Mouse (Mus musculus) left cerebral cortex, adult 9 months (tissue): ENCODE results near the gene Med1.

ENCODE experiments used
- DNase-seq, 2 experiments: peaks; one replicate each; pipeline ENCODE4 v3.0.0; 2022; ENCODE audit warnings: low spot score in 2 of 2

Gene Med1

DNA sequence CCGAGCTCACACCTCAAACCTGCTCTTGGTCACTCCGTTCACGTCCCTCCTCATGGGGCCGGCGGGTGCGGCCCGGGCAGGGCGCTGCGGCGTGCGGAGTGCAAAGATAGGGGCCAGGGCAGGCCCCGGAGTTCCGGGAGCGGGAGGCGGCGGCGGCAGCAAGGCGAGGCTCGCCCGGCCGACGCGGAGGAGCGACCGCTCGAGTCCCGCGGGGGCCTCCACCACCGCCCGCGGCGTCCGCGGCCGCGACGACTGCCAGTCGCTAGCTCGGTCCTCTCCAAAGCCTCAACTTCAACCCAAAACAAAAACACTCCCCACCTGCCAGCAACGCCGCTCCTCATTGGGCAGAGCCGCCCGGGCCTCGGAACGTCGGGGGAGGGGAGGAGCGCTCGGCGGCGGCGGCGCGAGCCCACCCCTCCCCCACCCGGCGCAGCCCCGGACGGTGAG, 43.8 kb downstream of the Med1 start:
- DNase-seq: peak; percentile 50 to 91

DNA sequence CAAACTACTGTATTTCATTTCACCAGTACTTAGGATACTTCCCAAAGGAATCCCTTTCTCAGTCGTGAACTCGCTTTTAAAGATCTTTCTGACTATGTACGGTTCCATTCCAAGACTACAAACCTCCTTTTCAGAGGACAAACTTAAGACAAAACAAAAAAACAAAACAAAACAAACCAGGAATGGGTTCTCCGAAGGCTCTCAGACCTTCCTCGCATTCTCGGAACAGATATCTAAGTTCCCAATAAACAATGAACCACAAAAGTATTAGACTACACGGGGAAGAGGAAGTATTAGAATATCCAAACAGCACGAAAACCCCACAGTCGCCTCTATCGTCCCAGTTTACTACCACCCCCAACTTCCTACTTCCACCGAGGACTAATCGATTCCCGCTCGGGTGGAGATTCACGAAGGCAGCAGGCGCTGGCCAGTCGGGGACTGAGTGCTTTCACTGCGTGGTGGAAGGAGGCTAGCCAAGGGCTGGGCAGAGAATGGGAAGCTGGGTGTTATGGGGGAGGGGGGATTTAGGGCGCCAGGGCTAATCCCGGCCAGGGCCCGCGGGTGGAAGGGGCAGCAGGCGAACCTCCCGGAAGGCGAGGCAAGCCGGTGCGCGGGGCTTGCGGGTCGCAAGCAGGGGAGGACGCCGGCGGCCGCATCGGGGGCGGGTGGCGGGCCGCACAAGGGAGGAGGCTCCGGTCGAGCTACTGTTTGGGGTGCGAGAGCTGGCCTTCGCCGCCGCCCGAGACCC, 44.4 kb downstream of the Med1 start:
- DNase-seq: peak in 1 of 2 experiments; percentile 35

DNA sequence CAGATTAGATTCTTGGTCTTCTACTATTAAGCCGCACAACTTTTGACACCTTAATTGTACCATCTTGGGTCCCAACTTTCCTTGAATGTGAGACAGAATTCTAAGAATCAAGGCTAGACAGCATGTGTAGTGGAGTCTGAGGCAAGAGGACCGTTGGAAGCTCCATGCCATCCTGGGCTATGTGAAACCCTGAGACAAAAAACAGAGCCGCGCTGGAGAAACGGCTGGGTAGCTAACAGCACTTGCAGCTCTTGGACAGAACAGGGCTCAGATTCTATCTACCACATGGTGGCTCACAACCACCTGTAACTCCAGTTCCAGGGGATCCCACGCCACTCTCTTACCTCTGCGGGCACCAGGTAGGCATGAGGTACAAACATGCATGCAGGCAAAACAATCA, 47.2 kb downstream of the Med1 start:
- no peak for DNase-seq

DNA sequence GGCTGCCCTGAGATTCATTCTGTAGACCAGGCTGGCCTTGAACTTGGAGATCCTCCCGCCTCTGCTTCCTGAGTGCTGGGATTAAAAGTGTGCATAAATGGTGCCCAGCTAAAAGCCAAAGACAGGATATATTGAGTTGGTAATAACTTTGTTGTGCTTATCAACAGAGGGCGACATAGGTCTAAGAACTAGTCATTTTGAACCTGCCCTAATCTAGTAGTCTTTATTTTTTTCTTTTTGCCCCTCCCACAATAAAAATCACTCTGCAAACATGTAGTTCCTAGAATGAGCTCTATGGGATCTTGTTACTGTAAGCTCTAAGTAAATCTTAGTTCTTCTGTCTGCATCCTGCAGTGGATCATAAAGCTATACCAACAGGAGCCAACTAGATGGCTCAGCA, 50.5 kb downstream of the Med1 start:
- DNase-seq: no peak

DNA sequence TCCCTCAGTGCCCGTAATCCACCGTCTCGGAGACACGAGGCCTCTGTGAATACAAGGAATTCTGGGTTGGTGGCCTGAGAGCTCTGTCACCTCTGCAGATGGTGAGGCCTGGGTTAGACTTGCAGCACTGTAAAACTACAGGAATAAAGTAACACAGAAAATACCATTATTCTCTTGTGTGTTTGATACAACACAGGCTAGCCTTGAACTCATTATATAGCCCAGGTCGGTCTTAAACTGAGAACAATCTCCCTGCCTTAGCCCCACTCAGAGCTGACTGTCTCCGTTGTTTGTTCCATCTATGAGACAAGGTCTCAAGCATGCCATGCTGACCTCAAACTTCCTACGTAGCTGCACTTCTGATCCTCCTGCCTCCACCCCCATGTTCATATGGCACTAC, 54.2 kb downstream of the Med1 start:
- no peak for DNase-seq

DNA sequence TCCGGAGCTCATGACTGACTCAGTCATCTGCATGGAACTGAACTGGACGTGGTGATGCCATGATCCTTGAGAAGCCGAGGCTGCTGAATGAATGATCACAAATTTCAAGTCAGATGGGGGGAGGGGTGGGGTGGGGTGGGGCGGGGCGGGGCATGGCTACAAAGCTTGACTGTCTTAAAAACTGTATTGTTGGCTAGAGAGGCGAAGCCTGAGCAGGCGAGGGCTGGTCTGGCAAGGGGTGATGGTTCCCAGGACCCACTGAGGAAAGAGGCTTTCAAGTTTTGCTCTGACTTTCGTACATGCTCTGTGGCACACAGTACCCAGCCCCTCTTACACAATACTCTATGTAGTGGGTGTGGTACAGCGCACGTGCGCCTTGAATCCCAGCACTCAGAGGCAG, 55.3 kb downstream of the Med1 start:
- DNase-seq: no peak

DNA sequence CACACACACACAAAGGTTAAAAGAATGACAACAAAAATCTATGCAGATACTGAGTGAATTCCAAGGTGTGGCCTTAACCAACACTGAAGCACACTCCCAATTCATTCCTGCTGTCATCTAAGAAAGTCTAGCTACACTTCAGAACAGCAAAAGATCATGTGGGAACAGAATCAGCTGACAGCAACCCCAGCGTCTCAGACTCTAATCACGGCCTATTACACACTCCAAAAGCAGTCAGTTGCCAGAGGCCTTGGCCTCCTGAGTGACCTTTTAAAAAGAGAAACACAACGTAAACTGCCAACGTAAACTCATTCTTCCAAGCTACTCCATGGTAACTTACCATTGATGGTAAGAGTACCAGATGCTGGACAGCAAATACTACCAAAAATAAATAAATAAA, 58.1 kb downstream of the Med1 start:
- DNase-seq: no peak

DNA sequence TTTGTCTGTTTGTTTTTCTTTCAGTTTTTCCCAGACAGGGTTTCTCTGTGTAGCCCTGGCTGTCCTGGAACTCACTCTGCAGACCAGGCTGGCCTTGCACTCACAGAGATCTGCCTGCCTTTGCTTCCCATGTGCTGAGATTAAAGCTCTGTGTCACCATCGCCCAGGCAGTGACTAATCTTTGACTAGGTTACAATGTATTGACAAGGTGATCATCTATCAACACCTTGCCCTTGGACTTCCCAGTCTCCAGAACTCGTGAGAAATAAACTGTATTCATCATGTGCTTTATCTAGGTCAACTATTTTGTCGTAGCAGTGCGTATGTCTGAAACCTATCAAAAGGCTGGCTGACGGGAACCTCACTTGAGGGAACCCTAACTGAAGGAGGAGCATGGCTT, 69.7 kb downstream of the Med1 start:
- no peak for DNase-seq

DNA sequence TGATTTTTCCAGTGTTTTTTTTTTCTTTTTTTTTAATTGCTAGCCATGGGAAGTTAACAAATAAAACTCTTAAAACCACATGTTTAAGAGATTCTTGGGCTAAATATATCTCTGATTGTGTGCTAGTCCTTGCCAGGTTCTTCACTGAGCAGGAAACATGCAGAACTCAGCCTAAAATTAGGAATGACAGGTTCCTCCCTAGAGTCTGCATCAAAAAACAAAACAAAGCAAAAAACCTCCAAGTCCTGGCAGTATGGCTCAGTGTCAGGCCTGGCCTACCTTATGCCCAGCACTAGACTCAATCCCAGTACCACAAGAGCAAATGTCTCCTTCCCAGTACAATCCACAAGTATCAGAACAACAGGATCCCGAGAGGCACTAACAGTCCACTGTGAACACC, 78.7 kb downstream of the Med1 start:
- no peak for DNase-seq

DNA sequence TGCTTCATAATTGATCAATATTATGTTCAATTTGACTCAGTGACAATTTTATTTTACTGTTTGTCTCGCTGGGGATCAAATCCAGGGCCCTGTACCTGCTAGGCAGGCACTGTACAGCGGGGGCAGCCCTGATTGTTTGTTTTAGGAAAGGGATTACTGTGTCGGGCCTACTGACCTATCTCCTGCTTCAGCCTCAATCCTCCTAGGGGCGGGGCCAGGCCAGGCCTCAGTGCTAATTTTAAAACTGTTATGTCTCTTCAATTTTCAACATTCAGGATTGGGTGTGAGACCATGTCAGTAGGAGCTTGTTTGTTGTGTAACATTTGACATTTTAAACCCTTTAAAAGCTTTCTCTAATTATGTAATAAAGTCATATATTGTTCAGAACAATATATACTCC, 79.6 kb downstream of the Med1 start:
- DNase-seq: no peak

DNA sequence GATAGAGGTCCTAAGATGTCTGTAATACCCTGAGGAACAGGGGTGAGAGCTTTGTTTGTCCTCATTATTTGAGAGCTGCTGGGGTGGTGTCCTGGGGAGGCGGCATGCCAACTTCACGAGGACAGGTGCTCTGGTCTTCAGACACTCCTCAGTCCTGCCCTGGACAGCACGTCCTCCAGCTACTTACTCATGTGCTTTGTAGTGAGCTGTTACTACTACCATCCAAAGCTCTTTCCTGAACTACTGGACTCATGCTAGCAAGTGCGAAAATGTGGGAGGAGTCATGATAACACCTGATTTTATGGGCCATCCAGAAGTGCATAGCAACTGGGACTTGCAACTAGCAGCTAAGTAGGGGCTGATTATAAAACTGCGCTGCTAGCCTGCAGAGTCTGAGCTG, 83.4 kb downstream of the Med1 start:
- no peak for DNase-seq
